ENCODE assay signal across 8 mouse cellular contexts in genomic region chr10:75036883-75037379, GRCm38 (mm10). TPM values are rescaled to one million over a fixed set of nuclear protein-coding genes. Genes with fewer than 3 reads are reported as not detected.
DNase-seq lines count a peak whose midpoint lies in the region; ATAC-seq and TF ChIP-seq lines count a peak whose summit lies in the region.

TSS of gene Rab36 (plus strand) at chr10:75037058.

- WGBS in forebrain, embryonic 12.5 days, result 1% methylated on average over 36 of the region's 36 CpGs
- 1% methylated on average over 36 of the region's 36 CpGs for WGBS in heart, postnatal 0 days
- WGBS in liver, embryonic 15.5 days (ENCODE audit: insufficient replicate concordance), result under 1% methylated on average over 36 of the region's 36 CpGs
- WGBS in neural tube, embryonic 12.5 days, result under 1% methylated on average over 36 of the region's 36 CpGs
- WGBS in stomach, postnatal 0 days, result under 1% methylated on average over 36 of the region's 36 CpGs

- ATAC-seq in forebrain, embryonic 12.5 days (ENCODE audit: low FRiP score), result peak; percentile 95
- peak; percentile 91 for ATAC-seq in heart, postnatal 0 days (ENCODE audit: insufficient read depth, low read depth)
- peak; percentile 85 for ATAC-seq in liver, embryonic 15.5 days (ENCODE audit: insufficient read depth)
- ATAC-seq in neural tube, embryonic 12.5 days (ENCODE audit: low FRiP score, low read depth), result peak; percentile 96
- ATAC-seq in stomach, postnatal 0 days (ENCODE audit: low FRiP score, low TSS enrichment), result peak; percentile 93

- peak within 1 kb of the TSS; percentile 69 for H3K4me2 ChIP-seq in forebrain, embryonic 12.5 days
- peak within 1 kb of the TSS; percentile 66 for H3K4me2 ChIP-seq in heart, postnatal 0 days (ENCODE audit: low read depth, low read length)
- peak within 1 kb of the TSS; percentile 56 for H3K4me2 ChIP-seq in liver, embryonic 15.5 days
- peak within 1 kb of the TSS; percentile 76 for H3K4me2 ChIP-seq in neural tube, embryonic 12.5 days (replicated peaks)
- peak within 1 kb of the TSS; percentile 60 for H3K4me2 ChIP-seq in stomach, postnatal 0 days (replicated peaks; ENCODE audit: low read depth)

- H3K4me3 ChIP-seq in brown adipose tissue, adult 24 weeks (ENCODE audit: insufficient read depth, low read depth, low read length), result peak within 1 kb of the TSS; percentile 25
- H3K4me3 ChIP-seq in forebrain, embryonic 12.5 days (replicated peaks), result peak within 1 kb of the TSS; percentile 41
- H3K4me3 ChIP-seq in heart, postnatal 0 days (ENCODE audit: low read depth, low read length), result peak within 1 kb of the TSS; percentile 40
- H3K4me3 ChIP-seq in liver, embryonic 15.5 days (replicated peaks), result peak within 1 kb of the TSS; percentile 26
- peak within 1 kb of the TSS; percentile 39 for H3K4me3 ChIP-seq in neural tube, embryonic 12.5 days
- H3K4me3 ChIP-seq in stomach, postnatal 0 days (ENCODE audit: low read depth, low read length), result peak within 1 kb of the TSS; percentile 39

- DNase-seq in CD4-positive, CD25-positive, alpha-beta regulatory T cell, adult 2 months (ENCODE audit: low read depth, low spot score), result peak; percentile 84
- peak; percentile 77 for DNase-seq in heart, postnatal 0 days (ENCODE audit: low spot score)
- peak; percentile 97 for DNase-seq in kidney, postnatal 36 days
- peak; percentile 92 for DNase-seq in stomach, postnatal 0 days (ENCODE audit: low spot score)

- peaks cover 6% of the 10 kb centered on the region for H3K4me1 ChIP-seq in brown adipose tissue, adult 24 weeks (ENCODE audit: control insufficient read depth, insufficient read depth, insufficient read length, low read length)
- peaks cover 30% of the 10 kb centered on the region for H3K4me1 ChIP-seq in forebrain, embryonic 12.5 days
- 0 out of 2 replicates have a peak, but pooled peaks cover 5% of the 10 kb centered on the region for H3K4me1 ChIP-seq in heart, postnatal 0 days (ENCODE audit: control insufficient read depth, insufficient read depth)
- 0 out of 2 replicates have a peak, but pooled peaks cover 8% of the 10 kb centered on the region for H3K4me1 ChIP-seq in liver, embryonic 15.5 days (replicated peaks)
- peaks cover 31% of the 10 kb centered on the region for H3K4me1 ChIP-seq in neural tube, embryonic 12.5 days
- H3K4me1 ChIP-seq in stomach, postnatal 0 days (replicated peaks; ENCODE audit: control insufficient read depth, insufficient read depth), result no peaks in the 10 kb centered on the region

- no peaks in the 10 kb centered on the region for H3K27me3 ChIP-seq in forebrain, embryonic 12.5 days
- no peaks in the 10 kb centered on the region for H3K27me3 ChIP-seq in heart, postnatal 0 days (ENCODE audit: control insufficient read depth, insufficient read depth, low read length)
- H3K27me3 ChIP-seq in liver, embryonic 15.5 days, result no peaks in the 10 kb centered on the region
- H3K27me3 ChIP-seq in neural tube, embryonic 12.5 days (replicated peaks), result no peaks in the 10 kb centered on the region
- no peaks in the 10 kb centered on the region for H3K27me3 ChIP-seq in stomach, postnatal 0 days (ENCODE audit: control insufficient read depth, insufficient read depth, low read length)

- peak within 1 kb of the TSS; percentile 64 for H3K9ac ChIP-seq in forebrain, embryonic 12.5 days
- peak within 1 kb of the TSS; percentile 31; the same call in 1 of the 2 replicates for H3K9ac ChIP-seq in heart, postnatal 0 days (replicated peaks; ENCODE audit: low read depth, low read length)
- H3K9ac ChIP-seq in liver, embryonic 15.5 days, result no peak within 1 kb of the TSS
- H3K9ac ChIP-seq in neural tube, embryonic 12.5 days, result peak within 1 kb of the TSS; percentile 47
- H3K9ac ChIP-seq in stomach, postnatal 0 days (ENCODE audit: low read length), result peak within 1 kb of the TSS; percentile 52; the same call in 1 of the 2 replicates

- no peaks in the 10 kb centered on the region for H3K36me3 ChIP-seq in forebrain, embryonic 12.5 days (replicated peaks)
- no peaks in the 10 kb centered on the region for H3K36me3 ChIP-seq in heart, postnatal 0 days (replicated peaks; ENCODE audit: control insufficient read depth, insufficient read depth, low read length)
- H3K36me3 ChIP-seq in liver, embryonic 15.5 days (replicated peaks), result no peaks in the 10 kb centered on the region
- H3K36me3 ChIP-seq in neural tube, embryonic 12.5 days, result no peaks in the 10 kb centered on the region
- H3K36me3 ChIP-seq in stomach, postnatal 0 days (ENCODE audit: control insufficient read depth, insufficient read depth, low read length), result no peaks in the 10 kb centered on the region

- TF ChIP-seq CTCF in heart, postnatal 0 days (IDR thresholded peaks at IDR 0.05; ENCODE audit: low read depth), result no peak
- TF ChIP-seq CTCF in stomach, postnatal 0 days (IDR thresholded peaks at IDR 0.05; ENCODE audit: low read depth), result no peak

- H3K9me3 ChIP-seq in forebrain, embryonic 12.5 days, result no peaks in the 10 kb centered on the region
- no peaks in the 10 kb centered on the region for H3K9me3 ChIP-seq in heart, postnatal 0 days (replicated peaks; ENCODE audit: control insufficient read depth, low read length)
- no peaks in the 10 kb centered on the region for H3K9me3 ChIP-seq in liver, embryonic 15.5 days (replicated peaks)
- H3K9me3 ChIP-seq in neural tube, embryonic 12.5 days, result no peaks in the 10 kb centered on the region
- no peaks in the 10 kb centered on the region for H3K9me3 ChIP-seq in stomach, postnatal 0 days (ENCODE audit: control insufficient read depth, low read length)

- no peak for TF ChIP-seq EP300 in heart, postnatal 0 days (IDR thresholded peaks at IDR 0.05; ENCODE audit: low read depth)
- no peak for TF ChIP-seq EP300 in stomach, postnatal 0 days (optimal IDR thresholded peaks at IDR 0.05)

- H3K27ac ChIP-seq in brown adipose tissue, adult 24 weeks (replicated peaks; ENCODE audit: low read depth, low read length), result no peak within 1 kb of the TSS
- H3K27ac ChIP-seq in forebrain, embryonic 12.5 days, result peak within 1 kb of the TSS; percentile 85
- H3K27ac ChIP-seq in heart, postnatal 0 days (ENCODE audit: low read depth), result no peak within 1 kb of the TSS
- 0 out of 2 replicates have a peak within 1 kb of the TSS, but pooled peaks have one; percentile 3 for H3K27ac ChIP-seq in liver, embryonic 15.5 days (replicated peaks)
- H3K27ac ChIP-seq in neural tube, embryonic 12.5 days, result peak within 1 kb of the TSS; percentile 72; the same call in 1 of the 2 replicates
- H3K27ac ChIP-seq in stomach, postnatal 0 days (replicated peaks), result no peak within 1 kb of the TSS; the same call in 1 of the 2 replicates

RNA-seq across cellular contexts. Expression of gene Rab36, which starts in this region (rescaled TPM):
- not detected in 2 replicates for polyA plus RNA-seq in brown adipose tissue, adult 24 weeks (2012; ENCODE audit: insufficient read depth, insufficient read length, missing spikeins)
- 12.2 and 13.5 TPM in 2 replicates for polyA plus RNA-seq in forebrain, embryonic 12.5 days (2016; fragmentation: Nextera tagmentation; extraction: Ambion mirVana)
- 1.4 and 3.6 TPM in 2 replicates for total RNA-seq in heart, postnatal 0 days (2014; rRNA removed; ENCODE audit: low replicate concordance)
- 1.4 and 1.5 TPM in 2 replicates for polyA plus RNA-seq in heart, postnatal 0 days (2015; fragmentation: Nextera tagmentation; extraction: Ambion mirVana)
- 1.7 and 2.1 TPM in 2 replicates for polyA plus RNA-seq in liver, embryonic 15.5 days (2015; fragmentation: Nextera tagmentation; extraction: Ambion mirVana)
- polyA plus RNA-seq in neural tube, embryonic 12.5 days (2016; fragmentation: Nextera tagmentation; extraction: Ambion mirVana), result 8.9 and 10.6 TPM in 2 replicates
- 1.9 and 2.0 TPM in 2 replicates for polyA plus RNA-seq in stomach, postnatal 0 days (2015; fragmentation: Nextera tagmentation; extraction: Ambion mirVana)

Comparison
In these comparisons a context has a peak if more than half of its experiments do, and no peak if none do; other contexts are left out.
1. H3K27ac ChIP-seq: peak in forebrain, embryonic 12.5 days (single experiment), liver, embryonic 15.5 days (single experiment) and neural tube, embryonic 12.5 days (single experiment); none in brown adipose tissue, adult 24 weeks (single experiment), heart, postnatal 0 days (single experiment) and stomach, postnatal 0 days (single experiment).
2. Peak in every context shown above with its lines, with median percentiles within 50 percentile points of each other: DNase-seq, H3K4me3 ChIP-seq, ATAC-seq and H3K4me2 ChIP-seq.